Mouse (Mus musculus) heart, postnatal 0 days (tissue): ENCODE results near the gene 1700029I15Rik. TPM values are rescaled to one million over a fixed set of nuclear protein-coding genes. Genes with fewer than 3 reads are reported as not detected.
A peak's percentile ranks its signal among the peaks of the same experiment; 100 is the strongest.

ENCODE experiments used
- ATAC-seq: fragments of 200-750 bp; cut with Nextera tagmentation; 2 replicates; pipeline ENCODE4 v1.8.0; 2017; ENCODE audit warnings: low read depth, moderate number of reproducible peaks, moderate library complexity; ENCODE audit not compliant: insufficient read depth
- DNase-seq: peaks from one replicate; pipeline ENCODE4 v3.0.0-alpha.2; 2016; ENCODE audit warnings: low spot score
- H3K27ac ChIP-seq: fragments of 300-500 bp; sonication (generic); 2 replicates; pipeline ENCODE4 v1.5.1; 2014; ENCODE audit warnings: low read depth, mild to moderate bottlenecking
- H3K27me3 ChIP-seq: fragments of 300-500 bp; sonication (generic); 2 replicates; pipeline ENCODE4 v1.6.1; 2014; ENCODE audit warnings: low read length, mixed read lengths; ENCODE audit not compliant: control insufficient read depth, insufficient read depth
- H3K36me3 ChIP-seq: fragments of 300-500 bp; sonication (generic); replicated peaks from 2 replicates; pipeline ENCODE4 v1.6.1; 2014; ENCODE audit warnings: low read length, mixed read lengths; ENCODE audit not compliant: control insufficient read depth, insufficient read depth
- H3K4me1 ChIP-seq: fragments of 300-500 bp; sonication (generic); 2 replicates; pipeline ENCODE4 v1.6.1; 2014; ENCODE audit warnings: antibody characterized with exemption; ENCODE audit not compliant: control insufficient read depth, insufficient read depth
- H3K4me2 ChIP-seq: fragments of 300-500 bp; sonication (generic); 2 replicates; pipeline ENCODE4 v1.6.1; 2014; ENCODE audit warnings: low read depth, mild to moderate bottlenecking, low read length, moderate library complexity
- H3K4me3 ChIP-seq: fragments of 300-500 bp; sonication (generic); 2 replicates; pipeline ENCODE4 v1.5.1; 2014; ENCODE audit warnings: low read depth, low read length
- H3K9ac ChIP-seq: fragments of 300-500 bp; sonication (generic); replicated peaks from 2 replicates; pipeline ENCODE4 v1.6.1; 2014; ENCODE audit warnings: low read depth, low read length, mixed read lengths
- H3K9me3 ChIP-seq: fragments of 300-500 bp; sonication (generic); replicated peaks from 2 replicates; pipeline ENCODE4 v1.6.1; 2016; ENCODE audit warnings: low read length; ENCODE audit not compliant: control insufficient read depth
- CTCF ChIP-seq: IDR thresholded peaks from 2 replicates; pipeline ENCODE4 v1.5.1; 2016; ENCODE audit warnings: antibody characterized with exemption, control low read depth, low read depth
- EP300 ChIP-seq: IDR thresholded peaks from 2 replicates; pipeline ENCODE4 v1.6.1; 2016; ENCODE audit warnings: antibody characterized with exemption, low read depth
- WGBS: fragments of 180-500 bp; shearing (Covaris S2); extraction: QIAGEN DNeasy Blood & Tissue Kit; methylation state at CpG from one replicate; pipeline ENCODE4 v1.1.7; 2014; 5-methylcytosine and 5-hydroxymethylcytosine counted together
- polyA plus RNA-seq: library from polyadenylated mRNA; unstranded; fragments of >200 nt; fragmentation: Nextera tagmentation; extraction: Ambion mirVana; gene quantifications from 2 replicates; pipeline ENCODE4 v1.2.1, GENCODE M21; 2015
- total RNA-seq: library from RNA; depleted of rRNA; stranded (reverse); fragments of >200 nt; gene quantifications from 2 replicates; pipeline ENCODE4 v1.2.3, GENCODE M21; 2014; ENCODE audit warnings: low replicate concordance

Gene 1700029I15Rik
- total and polyA plus RNA-seq, 2 experiments from 2014 or later: 0.87 to 2.8 TPM

DNA sequence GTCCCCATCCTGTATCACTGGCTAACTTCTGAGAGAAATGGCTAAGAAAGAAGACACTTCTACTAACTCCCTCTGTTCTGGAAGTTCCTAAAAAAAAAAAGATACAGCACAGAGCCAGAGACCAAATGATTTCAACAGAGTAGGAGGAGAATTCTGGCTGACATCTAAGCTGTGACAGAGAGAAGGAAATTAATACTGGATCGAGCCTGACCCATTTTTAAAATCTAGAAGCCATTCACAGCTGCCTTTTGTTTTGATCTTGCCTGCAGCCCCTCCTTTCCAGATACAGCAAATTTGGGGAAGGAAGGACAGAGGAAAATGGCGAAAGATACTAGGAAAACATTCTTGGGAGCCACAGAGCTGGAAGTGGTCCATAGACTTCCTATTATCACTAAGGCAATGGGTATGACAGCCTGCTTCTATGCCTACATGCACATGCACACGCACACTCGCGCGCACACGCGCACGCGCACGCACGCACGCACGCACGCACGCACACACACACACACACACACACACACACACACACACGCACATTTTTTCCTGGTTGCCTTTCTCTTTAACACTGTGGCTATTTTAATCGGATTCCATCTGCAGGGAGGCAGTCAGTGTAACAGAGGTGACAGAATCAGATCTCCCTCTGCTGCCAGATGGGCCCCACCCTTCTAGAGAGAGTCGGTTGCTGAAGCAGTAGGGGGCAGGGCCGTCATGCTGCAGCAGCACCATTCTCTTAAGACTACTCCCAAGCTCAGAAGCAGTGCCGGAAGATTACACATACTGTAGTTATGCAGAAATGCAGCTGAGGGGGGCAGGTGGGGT lies 48.6 kb downstream of the 1700029I15Rik start:
- peak overlapping the region; percentile 81 for H3K4me2 ChIP-seq
- peaks cover 69% of the 10 kb centered on the region for H3K4me1 ChIP-seq
- peak overlapping the region; percentile 79 for H3K4me3 ChIP-seq
- H3K9me3 ChIP-seq: no peaks in the 10 kb centered on the region
- WGBS: 45% methylated on average over 21 of the region's 21 CpGs
- peaks cover 2% of the 10 kb centered on the region; the same call in 1 of the 2 replicates for H3K36me3 ChIP-seq
- TF ChIP-seq CTCF (no peak), EP300 (0 out of 2 replicates have a peak, but pooled peaks have one; percentile 30)
- peak overlapping the region; percentile 73 for H3K27ac ChIP-seq
- H3K27me3 ChIP-seq: no peaks in the 10 kb centered on the region
- H3K9ac ChIP-seq: peak overlapping the region; percentile 40; the same call in 1 of the 2 replicates
- peak; percentile 5; the same call in 1 of the 2 replicates for ATAC-seq
- DNase-seq: peak; percentile 69

DNA sequence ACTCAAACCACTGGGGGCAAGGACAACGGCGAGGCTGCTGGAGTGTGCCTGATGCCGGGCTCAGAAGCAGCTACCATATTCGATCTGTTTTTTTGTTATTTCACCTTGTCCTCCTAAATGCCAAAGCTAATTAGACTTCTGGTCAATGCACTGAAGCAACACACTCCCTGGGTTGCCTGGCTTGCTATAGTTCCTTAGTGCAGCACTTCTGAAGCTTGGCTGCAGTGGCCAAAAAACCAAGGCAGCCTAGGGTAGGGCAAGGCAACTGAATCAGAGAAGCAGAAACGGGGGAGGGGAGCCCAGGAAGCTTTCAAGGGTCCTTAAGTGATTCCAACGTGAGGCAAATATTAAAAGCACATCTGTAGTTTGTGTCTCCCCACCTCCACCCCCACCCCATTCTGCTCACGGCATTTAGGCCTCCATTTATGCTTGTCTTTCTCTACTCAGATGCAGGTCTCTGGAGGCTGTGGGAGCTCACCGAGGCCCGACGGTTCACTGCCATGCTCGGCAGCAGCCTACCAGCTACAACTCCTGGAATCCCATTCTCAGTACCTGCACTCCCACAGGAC lies 49.4 kb downstream of the 1700029I15Rik start:
- Histone ChIP-seq H3K4me2 (peak overlapping the region; percentile 81), H3K9ac (peak overlapping the region; percentile 40; the same call in 1 of the 2 replicates), H3K36me3 (no peaks in the 10 kb centered on the region), H3K4me3 (peak overlapping the region; percentile 79), H3K4me1 (peaks cover 63% of the 10 kb centered on the region), H3K27me3 (no peaks in the 10 kb centered on the region), H3K27ac (peak overlapping the region; percentile 73), H3K9me3 (no peaks in the 10 kb centered on the region)
- TF ChIP-seq CTCF: no peak
- TF ChIP-seq EP300: no peak
- 19% methylated on average over 11 of the region's 11 CpGs for WGBS
- ATAC-seq: no peak
- DNase-seq: no peak

DNA sequence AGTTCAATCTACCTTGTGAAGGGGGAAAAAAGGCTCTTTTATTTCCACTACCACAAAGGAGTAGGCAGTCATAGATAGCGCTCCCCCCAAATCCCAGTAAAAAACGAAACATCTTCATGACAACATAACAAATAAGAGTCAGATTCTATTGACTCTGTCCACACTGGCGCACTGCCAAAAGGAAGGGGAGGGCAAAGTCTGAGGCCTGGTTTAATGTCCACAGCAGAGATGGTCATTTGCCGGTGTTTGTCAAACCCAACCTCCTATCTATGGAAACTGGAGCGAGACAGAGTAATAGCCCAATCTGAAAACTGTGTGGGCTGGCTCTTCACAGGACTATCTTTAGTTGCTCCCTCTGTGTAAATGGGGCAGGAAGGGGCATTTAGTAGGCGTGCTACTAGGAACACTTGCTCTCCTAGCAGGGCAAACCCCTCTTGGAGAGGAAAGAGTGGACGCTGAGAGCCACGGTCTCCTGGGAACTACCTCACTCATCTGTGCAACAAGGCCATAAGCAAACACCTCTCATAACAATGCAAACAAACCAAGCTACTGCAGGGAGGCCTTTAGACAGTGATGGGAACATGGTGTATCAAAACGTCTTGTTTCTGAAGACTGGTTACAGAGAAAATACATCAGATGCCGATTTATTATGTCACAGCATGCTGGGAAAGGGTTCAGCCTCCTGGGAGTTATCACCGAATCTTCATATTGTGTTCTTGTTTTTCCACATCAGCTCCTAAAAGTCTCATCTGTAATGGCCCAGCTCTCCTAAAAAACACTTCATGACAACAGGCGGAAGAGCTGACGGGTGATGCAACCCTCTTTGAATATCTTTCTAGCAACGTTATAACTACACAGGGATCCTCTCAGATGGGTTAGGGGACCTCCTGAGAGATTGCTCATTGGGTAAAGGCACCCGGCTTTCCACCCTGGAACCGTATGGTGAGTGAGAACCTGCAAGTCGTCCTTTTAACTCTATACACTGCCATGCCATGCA lies 50.3 kb downstream of the 1700029I15Rik start:
- Histone ChIP-seq H3K27ac (peak overlapping the region; percentile 73), H3K9ac (peak overlapping the region; percentile 87), H3K27me3 (no peaks in the 10 kb centered on the region), H3K4me2 (peak overlapping the region; percentile 81), H3K4me3 (peak overlapping the region; percentile 79), H3K36me3 (no peaks in the 10 kb centered on the region), H3K9me3 (no peaks in the 10 kb centered on the region), H3K4me1 (peaks cover 56% of the 10 kb centered on the region)
- DNase-seq (no peak), ATAC-seq (no peak)
- 40% methylated on average over 17 of the region's 17 CpGs for WGBS
- TF ChIP-seq CTCF: no peak
- no peak for TF ChIP-seq EP300

DNA sequence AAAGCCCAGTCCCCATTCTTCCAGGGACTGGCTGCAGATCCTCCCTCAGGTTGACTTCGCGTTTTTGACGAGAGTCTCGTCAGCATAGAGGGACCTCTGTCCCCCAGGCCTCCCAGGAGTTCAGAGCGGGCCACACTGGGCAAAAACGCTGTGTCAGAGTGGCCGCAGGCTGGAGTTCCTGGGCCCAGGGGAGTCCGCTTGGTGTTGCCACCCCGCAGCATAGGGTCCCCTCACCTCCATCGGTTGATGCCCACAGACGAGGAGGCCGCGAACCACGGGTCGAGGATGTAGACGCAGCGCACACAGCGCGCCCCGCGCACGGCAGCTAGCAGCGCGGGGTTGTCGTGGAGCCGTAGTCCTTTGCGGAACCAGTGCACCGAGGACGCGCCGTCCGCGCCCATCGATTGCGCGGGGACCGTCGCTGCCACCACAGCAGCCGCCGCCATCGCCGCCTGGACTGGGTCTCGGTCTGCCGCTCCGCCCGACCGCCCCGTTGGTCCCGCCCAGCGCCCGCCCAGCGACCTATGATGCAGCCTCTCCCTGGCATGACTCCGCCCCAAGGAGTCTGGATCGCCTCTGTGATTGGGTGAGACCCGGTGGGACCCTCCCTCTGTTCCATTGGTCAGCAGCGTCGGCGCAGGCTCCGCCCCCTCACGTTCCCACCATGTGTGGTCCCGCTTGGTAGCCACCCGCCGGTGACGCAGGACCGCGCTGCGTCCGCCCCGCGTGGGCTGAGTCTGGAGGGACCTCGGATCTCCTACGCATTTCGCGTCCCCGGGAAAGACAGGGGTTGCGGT lies 51.4 kb downstream of the 1700029I15Rik start, which contains the start of gene Cry2:
TSS of gene Cry2 (minus strand) at position 466 of the 797 bp plus-strand sequence.
- WGBS: under 1% methylated on average over 69 of the region's 76 CpGs
- H3K4me1 ChIP-seq: peaks cover 46% of the 10 kb centered on the region

More for the DNA sequence above, 51.4 kb downstream of the 1700029I15Rik start, which contains the start of gene Cry2:
- peak; percentile 97 for DNase-seq
- no peaks in the 10 kb centered on the region for H3K36me3 ChIP-seq
- peak within 1 kb of the TSS; percentile 79 for H3K4me3 ChIP-seq
- H3K27me3 ChIP-seq: no peaks in the 10 kb centered on the region
- TF ChIP-seq EP300: no peak; the same call in 1 of the 2 replicates
- TF ChIP-seq CTCF: no peak
- ATAC-seq: peak; percentile 98
- peak within 1 kb of the TSS; percentile 81 for H3K4me2 ChIP-seq
- H3K27ac ChIP-seq: peak within 1 kb of the TSS; percentile 73
- peak within 1 kb of the TSS; percentile 87 for H3K9ac ChIP-seq
- no peaks in the 10 kb centered on the region for H3K9me3 ChIP-seq
